Mouse (Mus musculus) urinary bladder, adult 18-20 months (tissue): ENCODE results near the gene Slco1c1.
"Not testable (repeated sequence)": the region's sequence is repeated elsewhere in the genome, so short reads cannot be mapped to it uniquely, and the experiment has no call there.

ENCODE experiments used
- DNase-seq, 2 experiments: peaks; one replicate each; pipeline ENCODE4 v3.0.0; 2022; ENCODE audit warnings: low spot score in 2 of 2, mixed read lengths in 2 of 2

The Slco1c1 gene

GRCm38 (mm10) chr6:141590002-141590401 is 65.8 kb downstream of the Slco1c1 start:
- DNase-seq: no peak

- not testable (repeated sequence) for DNase-seq
Measured at GRCm38 (mm10) chr6:141590598-141591200, 66.5 kb downstream of the Slco1c1 start.

- no peak for DNase-seq
Measured at GRCm38 (mm10) chr6:141596081-141596480, 71.9 kb downstream of the Slco1c1 start.

- DNase-seq: no peak
Measured at GRCm38 (mm10) chr6:141597037-141597436, 72.9 kb downstream of the Slco1c1 start.

DNA sequence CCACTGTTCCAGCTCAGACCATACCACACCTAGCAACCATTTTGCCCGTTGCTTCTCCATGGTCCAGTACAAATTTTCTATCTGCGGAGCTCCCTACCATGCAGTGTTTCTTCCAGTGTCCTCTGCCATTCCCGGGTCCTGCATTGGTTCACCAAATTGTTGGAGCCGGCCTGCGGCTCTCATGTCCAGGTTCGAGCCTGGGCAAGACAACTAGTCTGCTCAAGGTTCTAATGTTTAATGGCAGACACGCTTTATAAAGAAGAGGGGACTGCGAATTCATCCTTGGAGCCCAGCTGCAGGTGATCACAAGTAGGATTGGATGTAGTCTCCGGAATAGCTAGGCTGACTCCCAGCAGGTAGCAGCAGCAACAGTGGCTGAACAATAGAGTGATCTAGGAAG is 76.8 kb downstream of the Slco1c1 start:
- DNase-seq: no peak

DNA sequence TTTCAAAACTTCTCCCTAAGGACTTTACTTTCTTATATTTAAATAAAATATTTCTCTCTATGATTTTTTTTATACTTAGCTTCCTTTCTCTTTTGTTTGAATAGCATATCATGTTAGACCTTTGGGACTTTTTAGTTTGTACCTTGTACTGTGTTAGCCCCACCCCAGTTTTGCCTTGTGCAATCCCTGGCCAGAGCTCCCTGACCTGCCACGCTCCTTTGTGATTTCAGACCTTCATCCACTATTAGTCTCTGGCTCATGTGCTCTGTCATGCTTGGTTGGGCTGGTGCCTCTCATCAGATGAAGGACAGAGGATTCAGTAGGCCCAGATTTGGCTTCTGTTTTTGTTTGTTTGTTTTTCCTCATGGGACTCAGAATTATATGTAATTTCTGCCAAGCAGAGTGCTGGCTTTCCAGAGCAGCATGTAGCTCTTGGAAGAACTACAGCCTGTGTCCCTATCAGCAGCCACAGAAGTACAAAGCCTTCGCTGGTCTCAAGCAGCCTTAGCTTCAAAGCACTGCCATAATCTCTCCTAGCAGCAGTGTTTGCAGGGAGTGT is 86.6 kb downstream of the Slco1c1 start:
- no peak for DNase-seq

DNA sequence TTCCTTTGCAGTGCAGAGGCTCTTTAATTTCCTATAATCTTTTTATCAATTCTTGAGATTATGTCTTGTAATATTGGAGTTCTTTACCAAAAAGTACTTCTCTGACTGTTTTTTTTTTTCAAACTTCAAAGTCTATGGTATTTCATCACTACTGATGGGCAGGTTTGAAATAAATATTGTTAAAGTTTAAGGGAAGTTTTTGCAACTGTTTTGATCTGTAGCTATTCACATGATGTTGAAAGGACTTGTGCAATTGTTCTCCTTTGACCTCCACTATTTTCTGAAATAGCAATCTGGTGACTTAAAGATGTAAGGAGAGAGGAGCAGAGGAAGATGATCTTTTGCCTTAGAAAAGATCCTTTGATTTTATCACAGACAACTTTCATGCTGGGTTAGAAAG is 89.8 kb downstream of the Slco1c1 start:
- no peak for DNase-seq

GRCm38 (mm10) chr6:141615348-141615747 is 91.2 kb downstream of the Slco1c1 start:
- DNase-seq: no peak
